Mouse (Mus musculus): ENCODE data around the gene 2610044O15Rik8. TPM values are rescaled to one million over a fixed set of nuclear protein-coding genes. Genes with fewer than 3 reads are reported as not detected.

The 2610044O15Rik8 gene
- total RNA-seq (2023), result 10 to 100 TPM; 14.0 to 14.7 TPM

DNA sequence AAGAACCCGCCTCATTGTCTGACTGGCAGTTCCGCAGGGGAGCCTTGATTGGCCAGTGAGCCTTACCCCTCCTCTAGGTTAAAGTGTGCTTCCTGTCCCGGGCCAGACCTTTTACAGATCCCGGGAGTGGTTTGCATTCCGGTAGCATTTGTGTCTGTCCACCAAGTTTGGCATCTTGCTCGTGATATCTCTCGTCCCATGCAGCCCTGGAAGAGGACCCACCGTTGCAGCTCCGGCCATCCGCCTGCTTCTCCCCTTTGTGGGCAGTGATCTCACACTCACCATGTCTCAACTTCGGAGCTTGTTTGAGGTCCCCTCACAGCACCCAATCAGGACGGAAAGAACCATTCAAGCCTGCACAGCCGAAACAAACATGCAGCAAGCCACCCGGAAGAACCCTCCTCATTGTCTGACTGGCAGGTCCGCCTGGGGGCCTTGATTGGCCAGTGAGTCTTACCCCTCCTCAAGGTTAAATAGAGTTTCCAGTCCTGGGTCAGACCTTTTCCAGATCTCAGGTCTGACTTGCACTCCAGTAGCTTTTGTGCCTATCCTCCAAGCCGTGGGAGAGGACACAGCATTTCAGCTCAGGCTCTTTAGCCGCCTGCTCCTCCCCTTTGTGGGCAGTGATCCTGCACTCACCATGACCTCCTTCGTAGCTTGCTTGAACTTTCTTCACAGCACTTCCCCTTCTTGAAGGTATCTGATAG is at the start of gene 2610044O15Rik8:
2610044O15Rik8 (minus strand) TSS at position 380 of the 707 bp plus-strand sequence.

Other genes starting within 250 kb of the 2610044O15Rik8 start
- not detected for gene Ccdc7a, start 168.9 kb downstream of the 2610044O15Rik8 start, total RNA-seq (2023)
- gene Ccdc7b, start 167.3 kb downstream of the 2610044O15Rik8 start, total RNA-seq (2023), result not detected
- not detected for gene Gm10999, start 102.7 kb downstream of the 2610044O15Rik8 start, total RNA-seq (2023)